13 mouse cellular contexts compared by ENCODE assay signal in the genomic region with DNA sequence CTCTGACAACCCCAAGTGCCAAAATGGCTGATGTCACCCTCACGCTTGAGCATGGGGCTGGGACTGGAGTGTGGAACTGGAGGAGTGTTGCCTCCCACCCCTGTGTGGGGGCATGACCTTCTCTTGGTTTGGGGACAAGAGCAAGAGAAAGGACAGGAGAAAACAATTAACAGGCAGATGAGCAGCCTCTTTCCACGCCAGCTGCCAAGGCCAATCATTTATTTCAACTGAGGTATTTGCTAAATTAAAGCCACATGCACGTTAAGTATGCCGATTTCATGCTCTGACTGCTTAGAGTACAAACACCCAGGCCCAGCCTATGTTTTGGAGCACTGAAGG.
DNase-seq lines count a peak whose midpoint lies in the region; ATAC-seq and TF ChIP-seq lines count a peak whose summit lies in the region.
"Had no signal": no experiment of that assay in that cellular context is flagged by ENCODE, and none has a peak within 500 bp of the region (broad histone marks: within the 10 kb centered on the region; RNA-seq: fewer than 3 reads in every experiment).

No protein-coding gene starts in this region.

- 0 out of 2 replicates have a peak, but pooled peaks cover 4% of the 10 kb centered on the region for H3K4me1 ChIP-seq in kidney, embryonic 15.5 days
- H3K4me1 ChIP-seq in embryonic facial prominence, embryonic 12.5 days, result peaks cover 15% of the 10 kb centered on the region
- H3K4me1 ChIP-seq in limb, embryonic 12.5 days (replicated peaks), result peaks cover 19% of the 10 kb centered on the region
- H3K4me1 ChIP-seq: liver, embryonic 12.5 days had no signal

- WGBS in kidney, embryonic 15.5 days, result 40% methylated on average over 4 of the region's 4 CpGs
- WGBS in embryonic facial prominence, embryonic 12.5 days, result 18% methylated on average over 4 of the region's 4 CpGs
- 10% methylated on average over 4 of the region's 4 CpGs for WGBS in limb, embryonic 12.5 days

- intact Hi-C loops in heart, postnatal 14 days (cut with DNase I), result no loop called here

- H3K27me3 ChIP-seq in kidney, embryonic 15.5 days, result peaks cover 6% of the 10 kb centered on the region; the same call in 1 of the 2 replicates
- H3K27me3 ChIP-seq in embryonic facial prominence, embryonic 12.5 days, result 0 out of 2 replicates have a peak, but pooled peaks cover 6% of the 10 kb centered on the region
- H3K27me3 ChIP-seq in limb, embryonic 12.5 days, result peaks cover 6% of the 10 kb centered on the region

- DNase-seq in kidney, postnatal 4 days, result peak; percentile 12 to 36
- DNase-seq in brain, embryonic 14.5 days (ENCODE audit: low read depth), result peak; percentile 50
- DNase-seq in spleen, postnatal 14 days (ENCODE audit: low spot score in 2 of 2), result no peak
- DNase-seq in heart, postnatal 14 days, result no peak
- DNase-seq in heart, postnatal 4 days, result no peak
- DNase-seq: cerebellum, adult 18-20 months; kidney, postnatal 25 days; right cerebral cortex, postnatal 25 days had no signal

- H3K9ac ChIP-seq in kidney, embryonic 15.5 days, result no peak overlapping the region
- H3K9ac ChIP-seq in embryonic facial prominence, embryonic 12.5 days, result no peak overlapping the region
- H3K9ac ChIP-seq in limb, embryonic 12.5 days (replicated peaks), result no peak overlapping the region
- H3K9ac ChIP-seq: liver, embryonic 12.5 days had no signal

- H3K36me3 ChIP-seq in kidney, embryonic 15.5 days, result no peaks in the 10 kb centered on the region
- no peaks in the 10 kb centered on the region for H3K36me3 ChIP-seq in embryonic facial prominence, embryonic 12.5 days
- H3K36me3 ChIP-seq in limb, embryonic 12.5 days, result no peaks in the 10 kb centered on the region
- H3K36me3 ChIP-seq: liver, embryonic 12.5 days had no signal

- TF ChIP-seq POLR2A in brain, embryonic 14.5 days (IDR thresholded peaks at IDR 0.05; ENCODE audit: borderline replicate concordance, extremely low read depth, insufficient read depth, insufficient read length, poor library complexity, severe bottlenecking), result no peak

- no peak overlapping the region for H3K4me2 ChIP-seq in kidney, embryonic 15.5 days
- H3K4me2 ChIP-seq in embryonic facial prominence, embryonic 12.5 days (replicated peaks), result no peak overlapping the region
- H3K4me2 ChIP-seq in limb, embryonic 12.5 days, result peak overlapping the region; percentile 17; the same call in 1 of the 2 replicates
- H3K4me2 ChIP-seq: liver, embryonic 12.5 days had no signal

- TF ChIP-seq CTCF in brain, embryonic 14.5 days (IDR thresholded peaks at IDR 0.05; ENCODE audit: borderline replicate concordance, extremely low read depth, insufficient read depth, insufficient read length), result no peak

- H3K9me3 ChIP-seq in kidney, embryonic 15.5 days (replicated peaks), result no peaks in the 10 kb centered on the region
- H3K9me3 ChIP-seq in embryonic facial prominence, embryonic 12.5 days, result no peaks in the 10 kb centered on the region
- H3K9me3 ChIP-seq in limb, embryonic 12.5 days, result no peaks in the 10 kb centered on the region
- H3K9me3 ChIP-seq: liver, embryonic 12.5 days had no signal

- H3K27ac ChIP-seq in kidney, embryonic 15.5 days, result no peak overlapping the region
- no peak overlapping the region for H3K27ac ChIP-seq in embryonic facial prominence, embryonic 12.5 days
- no peak overlapping the region for H3K27ac ChIP-seq in limb, embryonic 12.5 days
- H3K27ac ChIP-seq: liver, embryonic 12.5 days had no signal

- H3K4me3 ChIP-seq in kidney, embryonic 15.5 days (replicated peaks), result no peak overlapping the region
- H3K4me3 ChIP-seq in embryonic facial prominence, embryonic 12.5 days, result no peak overlapping the region
- H3K4me3 ChIP-seq in limb, embryonic 12.5 days (replicated peaks), result no peak overlapping the region
- H3K4me3 ChIP-seq: liver, embryonic 12.5 days; myocyte had no signal

- ATAC-seq in kidney, embryonic 15.5 days (replicated peaks; ENCODE audit: low FRiP score), result no peak
- ATAC-seq in embryonic facial prominence, embryonic 12.5 days (ENCODE audit: insufficient number of reproducible peaks, insufficient read depth, low FRiP score, low TSS enrichment), result peak; percentile 80; the same call in 1 of the 2 replicates
- no peak for ATAC-seq in limb, embryonic 12.5 days (ENCODE audit: insufficient number of reproducible peaks, insufficient read depth, low FRiP score, low TSS enrichment, low read depth)
- ATAC-seq: liver, embryonic 12.5 days had no signal

Comparison
In these comparisons a context has a peak if more than half of its experiments do, and no peak if none do; other contexts are left out.
1. DNase-seq: peak in kidney, postnatal 4 days (2 of 2) and brain, embryonic 14.5 days (single experiment); none in spleen, postnatal 14 days (0 of 2), heart, postnatal 14 days (0 of 2) and heart, postnatal 4 days (single experiment).